Mouse (Mus musculus) liver, embryonic 14.5 days (tissue): ENCODE measurements around the gene Tmem209. TPM values are rescaled to one million over a fixed set of nuclear protein-coding genes. Genes with fewer than 3 reads are reported as not detected.
A peak's percentile ranks its signal among the peaks of the same experiment; 100 is the strongest.

Experiments
- ATAC-seq: fragments of 200-750 bp; cut with Nextera tagmentation; 2 replicates; pipeline ENCODE4 v1.8.0; 2017; ENCODE audit warnings: moderate number of reproducible peaks, mild to moderate bottlenecking, moderate library complexity; ENCODE audit not compliant: insufficient read depth
- DNase-seq, 3 experiments: peaks; one replicate each; pipeline ENCODE4 v3.0.0-alpha.2; 2012 to 2013; ENCODE audit warnings: low read depth in 3 of 3, low spot score in 3 of 3
- H3K27ac ChIP-seq: fragments of 300-500 bp; sonication (generic); 2 replicates; pipeline ENCODE4 v1.5.1; 2014; ENCODE audit warnings: moderate library complexity, mild to moderate bottlenecking, control low read depth, inconsistent platforms
- H3K27me3 ChIP-seq: fragments of 300-500 bp; sonication (generic); 2 replicates; pipeline ENCODE4 v1.6.1; 2014; ENCODE audit warnings: mild to moderate bottlenecking, low read length, moderate library complexity; ENCODE audit not compliant: control insufficient read depth, insufficient read depth
- H3K36me3 ChIP-seq: fragments of 300-500 bp; sonication (generic); replicated peaks from 2 replicates; pipeline ENCODE4 v1.6.1; 2014; ENCODE audit warnings: low read depth; ENCODE audit not compliant: control insufficient read depth, insufficient read depth
- H3K4me1 ChIP-seq, 2 experiments: fragments of 200-500 bp in 1 of 2; fragments of 300-500 bp in 1 of 2; sonication (generic) in 1 of 2; replicated peaks; 2 replicates each; pipeline ENCODE4 v1.6.1; 2012 to 2014; ENCODE audit warnings: antibody characterized with exemption in 1 of 2, inconsistent platforms in 1 of 2, low read length in 1 of 2; ENCODE audit not compliant: control insufficient read depth in 2 of 2, insufficient read depth in 2 of 2
- H3K4me2 ChIP-seq: fragments of 300-500 bp; sonication (generic); 2 replicates; pipeline ENCODE4 v1.6.1; 2014; ENCODE audit warnings: low read depth, mild to moderate bottlenecking, control low read depth, moderate library complexity
- H3K4me3 ChIP-seq, 2 experiments: fragments of 200-500 bp in 1 of 2; fragments of 300-500 bp in 1 of 2; sonication (generic) in 1 of 2; 2 replicates each; pipeline ENCODE4 v1.5.1; 2012 to 2014; ENCODE audit warnings: low read depth in 2 of 2, low read length in 2 of 2, mild to moderate bottlenecking in 2 of 2, control low read depth in 1 of 2, inconsistent platforms in 1 of 2, moderate library complexity in 1 of 2; ENCODE audit not compliant: insufficient read depth in 1 of 2
- H3K9ac ChIP-seq: fragments of 300-500 bp; sonication (generic); replicated peaks from 2 replicates; pipeline ENCODE4 v1.6.1; 2014; ENCODE audit warnings: mild to moderate bottlenecking, control low read depth, moderate library complexity
- H3K9me3 ChIP-seq: fragments of 300-500 bp; sonication (generic); 2 replicates; pipeline ENCODE4 v1.6.1; 2016; ENCODE audit warnings: low read length, mixed read lengths; ENCODE audit not compliant: control insufficient read depth
- CTCF ChIP-seq: IDR thresholded peaks from 2 replicates; pipeline ENCODE4 v1.5.1; 2016; ENCODE audit warnings: antibody characterized with exemption, low read depth, control low read depth
- EP300 ChIP-seq: IDR thresholded peaks from 2 replicates; pipeline ENCODE4 v1.6.1; 2016; ENCODE audit warnings: antibody characterized with exemption, low read depth
- WGBS: fragments of 180-500 bp; shearing (Covaris S2); extraction: QIAGEN DNeasy Blood & Tissue Kit; methylation state at CpG from one replicate; pipeline ENCODE4 v1.1.7; 2014; ENCODE audit not compliant: insufficient replicate concordance; 5-methylcytosine and 5-hydroxymethylcytosine counted together
- polyA plus RNA-seq, 2 experiments: library from polyadenylated mRNA; depleted of rRNA in 1 of 2; stranded (reverse) in 1 of 2; unstranded in 1 of 2; fragments of >200 nt; fragmentation: Nextera tagmentation in 1 of 2; extraction: Ambion mirVana in 1 of 2; gene quantifications; 2 replicates each; pipeline versions ENCODE4 v1.2.1 to v1.2.3; 2012 to 2014

Tmem209 gene
- polyA plus RNA-seq, 2 experiments, result 17.6 to 20.0 TPM

DNA sequence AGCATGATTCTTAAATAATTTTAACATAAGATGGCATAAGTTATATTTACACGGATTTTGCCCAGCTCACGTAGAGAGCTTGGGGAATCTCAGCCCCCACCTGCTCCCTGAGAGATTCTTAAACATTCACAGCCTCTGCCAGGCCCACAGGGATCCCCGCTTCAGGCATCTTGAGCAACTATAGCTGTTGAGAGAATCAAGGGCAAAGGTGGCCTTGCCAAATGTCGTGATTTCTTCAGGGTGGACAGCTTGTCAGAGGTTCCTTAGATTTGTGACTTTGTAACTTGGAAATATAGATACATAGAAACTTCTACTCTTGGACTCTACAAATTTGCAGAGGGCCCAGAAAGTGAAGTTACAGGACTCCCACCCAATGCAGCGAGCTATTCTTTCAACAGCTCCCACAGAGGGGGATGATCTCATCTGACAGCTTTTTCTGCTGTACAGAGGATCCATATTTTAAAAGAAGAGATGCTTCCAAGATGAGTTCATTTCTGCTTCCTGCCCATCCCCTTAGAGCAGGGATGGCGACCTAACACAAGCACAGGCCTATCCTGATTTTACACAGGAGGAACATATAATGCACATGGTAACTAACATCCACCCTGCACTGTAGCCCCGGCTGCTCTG is 43.9 kb upstream of the Tmem209 start:
- no peak for ATAC-seq
- Histone ChIP-seq H3K27me3 (peaks cover 16% of the 10 kb centered on the region), H3K4me3 (no peak overlapping the region), H3K4me1 (0 out of 4 replicates have a peak, but pooled peaks cover 0 to 5% of the 10 kb centered on the region in 2 experiments), H3K9me3 (no peaks in the 10 kb centered on the region), H3K27ac (no peak overlapping the region), H3K4me2 (no peak overlapping the region), H3K36me3 (no peaks in the 10 kb centered on the region), H3K9ac (no peak overlapping the region)
- TF ChIP-seq CTCF, result no peak
- TF ChIP-seq EP300, result no peak
- WGBS, result 54% methylated on average over 7 of the region's 7 CpGs
- no peak for DNase-seq

- Histone ChIP-seq H3K27me3 (peaks cover 22% of the 10 kb centered on the region), H3K4me3 (no peak overlapping the region), H3K27ac (no peak overlapping the region), H3K36me3 (no peaks in the 10 kb centered on the region), H3K9ac (no peak overlapping the region), H3K9me3 (no peaks in the 10 kb centered on the region), H3K4me1 (0 out of 4 replicates have a peak, but pooled peaks cover 0 to 7% of the 10 kb centered on the region in 2 experiments), H3K4me2 (no peak overlapping the region)
- ATAC-seq (no peak), DNase-seq (no peak)
- WGBS, result 45% methylated on average over 6 of the region's 6 CpGs
- no peak for TF ChIP-seq CTCF
- no peak for TF ChIP-seq EP300
These were observed 43.0 kb upstream of the Tmem209 start for GRCm38 (mm10) chr6:30552628-30553027.

DNA sequence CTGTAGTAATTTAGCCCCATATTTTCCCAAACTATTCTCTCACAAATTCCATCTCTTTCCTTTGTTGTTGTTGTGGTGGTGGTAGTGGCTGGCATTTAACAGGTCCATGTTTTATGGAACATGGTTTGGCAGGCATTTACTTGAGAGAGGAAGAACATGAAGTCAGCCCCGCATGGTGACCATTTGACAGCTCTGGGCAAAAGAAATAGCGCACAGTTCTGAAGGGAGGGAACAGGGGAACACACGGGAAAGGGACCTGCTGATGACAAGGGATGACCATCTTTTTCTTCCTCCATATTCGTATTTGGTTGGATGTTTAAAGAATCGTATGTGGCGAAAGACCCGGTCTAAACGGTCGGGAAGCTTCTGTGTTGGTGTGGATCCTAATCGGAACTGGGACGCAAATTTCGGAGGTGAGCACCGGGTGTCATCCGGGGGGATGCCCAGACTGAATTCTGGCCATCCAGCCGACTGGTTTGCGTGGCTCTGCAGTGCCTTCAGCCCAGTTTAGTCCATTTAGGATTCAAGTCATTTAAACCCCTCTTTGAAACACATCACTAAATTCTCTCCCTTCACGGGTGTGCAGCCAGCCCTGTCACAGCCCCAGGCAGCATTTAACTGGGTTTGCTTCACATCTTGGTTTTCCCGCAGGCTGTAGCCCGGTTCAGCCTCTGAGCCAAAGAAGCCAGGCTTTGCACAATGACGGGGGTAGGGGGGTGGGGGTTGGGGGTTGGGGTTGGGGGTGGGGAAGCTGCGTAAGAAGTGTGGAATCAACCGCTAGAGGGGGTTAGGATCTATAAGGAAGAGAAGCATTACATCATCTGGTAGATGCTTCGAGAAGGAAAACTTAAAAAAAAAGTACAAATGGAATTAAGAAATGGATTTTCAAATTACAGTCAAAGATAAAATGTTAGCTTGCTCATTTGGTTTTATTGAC is 42.3 kb upstream of the Tmem209 start:
- WGBS, result 23% methylated on average over 23 of the region's 23 CpGs
- Histone ChIP-seq H3K27ac (no peak overlapping the region), H3K9ac (no peak overlapping the region), H3K4me3 (no peak overlapping the region), H3K27me3 (peaks cover 26% of the 10 kb centered on the region), H3K9me3 (no peaks in the 10 kb centered on the region), H3K36me3 (no peaks in the 10 kb centered on the region), H3K4me1 (peaks cover 0 to 8% of the 10 kb centered on the region in 2 experiments; a peak in 1 of 4 replicates), H3K4me2 (peak overlapping the region; percentile 11; the same call in 1 of the 2 replicates)
- DNase-seq (no peak), ATAC-seq (no peak)
- TF ChIP-seq CTCF (no peak), EP300 (no peak)

DNA sequence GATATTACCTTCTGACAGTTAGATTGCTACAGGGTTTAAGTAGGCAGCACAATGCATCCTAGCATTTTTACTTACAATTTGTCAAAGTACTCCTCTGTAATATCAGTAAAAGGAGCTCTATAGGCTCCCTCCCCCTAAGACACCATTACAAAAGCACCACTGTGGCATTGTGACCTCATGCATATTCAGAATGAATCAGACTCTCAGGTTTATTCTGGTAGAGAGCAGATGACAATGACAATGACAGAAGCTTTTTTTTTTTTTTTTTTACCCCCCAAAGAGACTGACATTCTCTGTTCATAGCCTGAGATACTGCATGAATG is 41.6 kb upstream of the Tmem209 start:
- ATAC-seq (no peak), DNase-seq (no peak)
- no peak overlapping the region for H3K27ac ChIP-seq
- H3K9ac ChIP-seq, result no peak overlapping the region
- no peaks in the 10 kb centered on the region for H3K36me3 ChIP-seq
- no peak for TF ChIP-seq CTCF
- TF ChIP-seq EP300, result no peak
- H3K4me3 ChIP-seq, result no peak overlapping the region
- H3K4me1 ChIP-seq, result peaks cover 0 to 13% of the 10 kb centered on the region in 2 experiments; a peak in 1 of 4 replicates
- H3K9me3 ChIP-seq, result no peaks in the 10 kb centered on the region
- no peak overlapping the region for H3K4me2 ChIP-seq
- peaks cover 27% of the 10 kb centered on the region for H3K27me3 ChIP-seq

GRCm38 (mm10) chr6:30550496-30551192 is 41.1 kb upstream of the Tmem209 start:
- 42% methylated on average over 7 of the region's 7 CpGs for WGBS

More at GRCm38 (mm10) chr6:30550496-30551192, 41.1 kb upstream of the Tmem209 start:
- Histone ChIP-seq H3K9me3 (no peaks in the 10 kb centered on the region), H3K4me2 (no peak overlapping the region), H3K27me3 (peaks cover 27% of the 10 kb centered on the region), H3K36me3 (no peaks in the 10 kb centered on the region), H3K27ac (no peak overlapping the region), H3K4me3 (no peak overlapping the region), H3K4me1 (peaks cover 0 to 13% of the 10 kb centered on the region in 2 experiments; a peak in 1 of 4 replicates), H3K9ac (no peak overlapping the region)
- no peak for DNase-seq
- ATAC-seq, result no peak
- TF ChIP-seq EP300 (no peak), CTCF (no peak)
